In genomic region chr3:143599120-143599519, GRCm38 (mm10) we compare ENCODE assay signal across 9 mouse cellular contexts.
DNase-seq lines count a peak whose midpoint lies in the region; ATAC-seq and TF ChIP-seq lines count a peak whose summit lies in the region.
"Had no signal": no experiment of that assay in that cellular context is flagged by ENCODE, and none has a peak within 500 bp of the region (broad histone marks: within the 10 kb centered on the region; RNA-seq: fewer than 3 reads in every experiment).

No protein-coding gene starts in this region.

- H3K4me1 ChIP-seq in lung, adult 2 months (ENCODE audit: control insufficient read depth, insufficient read depth, low read length): no peaks in the 10 kb centered on the region; the same call in 1 of the 2 replicates
- H3K4me1 ChIP-seq: hindbrain, embryonic 15.5 days had no signal

- peak; percentile 37 for TF ChIP-seq CTCF in left cerebral cortex, adult 2 months (IDR thresholded peaks at IDR 0.05)
- peak; percentile 55 for TF ChIP-seq CTCF in lung, adult 2 months (IDR thresholded peaks at IDR 0.05; ENCODE audit: insufficient read depth, low read length)

- peak; percentile 79 for ATAC-seq in granulocyte monocyte progenitor cell, adult 5-6 weeks (replicated peaks; ENCODE audit: poor library complexity, severe bottlenecking)
- no peak for ATAC-seq in erythroid progenitor cell, adult 5-6 weeks (replicated peaks; ENCODE audit: low FRiP score, poor library complexity, severe bottlenecking)
- ATAC-seq in cerebellum, adult (ENCODE audit: insufficient number of reproducible peaks, low FRiP score, low TSS enrichment): no peak

- no peak for TF ChIP-seq POLR2A in lung, adult 2 months (IDR thresholded peaks at IDR 0.05; ENCODE audit: borderline replicate concordance, extremely low read depth, low read depth, low read length)

- H3K27ac ChIP-seq in left cerebral cortex, adult 2 months: no peak overlapping the region
- H3K27ac ChIP-seq: hindbrain, embryonic 15.5 days had no signal

- H3K4me3 ChIP-seq in left cerebral cortex, adult 2 months: no peak overlapping the region
- H3K4me3 ChIP-seq in lung, adult 2 months (replicated peaks; ENCODE audit: extremely low read depth, low read depth, low read length): no peak overlapping the region
- H3K4me3 ChIP-seq: hindbrain, embryonic 15.5 days had no signal

- no peaks in the 10 kb centered on the region for H3K27me3 ChIP-seq in splenic B cell, adult 2 months (ENCODE audit: control insufficient read depth, insufficient read depth, low read length, poor library complexity, severe bottlenecking)
- H3K27me3 ChIP-seq: hindbrain, embryonic 15.5 days had no signal

- H3K36me3 ChIP-seq in splenic B cell, adult 2 months (ENCODE audit: control insufficient read depth, insufficient read depth, low read length, poor library complexity, severe bottlenecking): no peaks in the 10 kb centered on the region
- H3K36me3 ChIP-seq: hindbrain, embryonic 15.5 days had no signal

- intact Hi-C loops in left cerebral cortex, adult 2 months (cut with DNase I): loop anchor here (5.0 to 10.0 kb wide), 4 partner anchors 113 to 603 kb away; no protein-coding TSS in a partner anchor
- intact Hi-C loops in left cerebral cortex, postnatal 14 days (cut with DNase I): loop anchor here (5.0 to 10.0 kb wide), 3 partner anchors 284 to 603 kb away; no protein-coding TSS in a partner anchor

- DNase-seq in left cerebral cortex, adult 2 months (ENCODE audit: extremely low spot score in 1 of 2, low spot score in 2 of 2): no peak
- DNase-seq in left cerebral cortex, postnatal 14 days (ENCODE audit: low spot score in 2 of 2): no peak
- peak; percentile 83 for DNase-seq in adipocyte (ENCODE audit: low spot score)
- peak; percentile 34 for DNase-seq in lung, adult 2 months
- peak; percentile 82 for DNase-seq in splenic B cell, adult 2 months (ENCODE audit: low read depth, low spot score)

- 23% methylated on average over 2 of the region's 2 CpGs for WGBS in lung, adult 2 months

Comparison
In these comparisons a context has a peak if more than half of its experiments do, and no peak if none do; other contexts are left out.
1. DNase-seq: peak in adipocyte (single experiment), lung, adult 2 months (single experiment) and splenic B cell, adult 2 months (single experiment); none in left cerebral cortex, adult 2 months (0 of 2) and left cerebral cortex, postnatal 14 days (0 of 2).